Mouse (Mus musculus): ENCODE data around the gene Bora. TPM values are rescaled to one million over a fixed set of nuclear protein-coding genes. Genes with fewer than 3 reads are reported as not detected.
A peak's percentile ranks its signal among the peaks of the same experiment; 100 is the strongest.
"Not testable (repeated sequence)": the region's sequence is repeated elsewhere in the genome, so short reads cannot be mapped to it uniquely, and the experiment has no call there.

Bora gene
- 1 to 10 TPM; 1.5 to 1.6 TPM for total RNA-seq (2021)
- long read RNA-seq, partial matches to known transcripts = 0 of 1 reads
- long read RNA-seq, other reads (novel, unspliced or antisense) = 0 of 1 reads

DNA sequence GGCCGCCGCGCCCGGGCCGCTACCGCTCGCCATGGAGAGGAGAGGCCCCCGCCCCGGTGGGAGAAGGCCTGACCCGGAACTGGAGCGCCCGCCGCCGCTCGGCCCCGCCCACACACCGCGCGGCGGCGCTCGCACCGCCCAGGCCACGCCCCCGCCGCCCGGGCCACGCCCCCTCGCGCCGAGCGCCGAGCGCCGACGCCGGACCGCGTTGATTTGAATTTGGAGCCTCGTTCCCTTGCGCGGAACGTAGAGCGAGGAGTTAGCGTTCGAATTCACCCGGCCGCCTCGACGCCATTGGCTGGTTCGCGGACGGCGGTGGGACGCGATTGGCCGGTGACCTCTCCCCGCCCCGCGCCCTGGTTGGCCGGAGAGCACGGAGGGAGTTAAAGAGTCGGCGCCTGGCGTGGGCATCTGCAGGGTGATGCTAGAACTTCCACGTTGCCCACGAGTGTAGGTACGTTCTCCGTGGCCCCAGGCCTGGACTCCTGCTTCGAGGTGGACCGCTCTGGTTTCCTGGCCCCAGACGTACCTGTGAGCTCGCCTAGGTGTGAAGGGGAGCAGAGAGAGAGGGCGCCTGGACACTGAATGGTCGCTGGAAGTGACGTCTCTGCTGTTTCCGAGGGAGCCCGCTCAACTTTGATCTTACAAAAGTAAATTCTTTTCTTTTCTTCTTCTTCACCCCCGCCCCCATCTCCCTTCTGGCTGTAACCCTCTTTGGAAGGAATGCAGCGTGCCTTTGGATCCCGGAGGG lies at the start of gene Bora, which contains the start of gene Mzt1:
Gene Bora (plus strand): TSS at position 192 of the 751 bp plus-strand sequence.
Gene Mzt1 (minus strand): TSS at position 104 of the 751 bp plus-strand sequence.
- peak; percentile 85 to 92 for DNase-seq (ENCODE audit: low spot score in 2 of 2)

- no peak for DNase-seq (ENCODE audit: low spot score in 2 of 2)
These were observed 35.6 kb upstream of the Bora start for GRCm38 (mm10) chr14:99010224-99010919.

DNA sequence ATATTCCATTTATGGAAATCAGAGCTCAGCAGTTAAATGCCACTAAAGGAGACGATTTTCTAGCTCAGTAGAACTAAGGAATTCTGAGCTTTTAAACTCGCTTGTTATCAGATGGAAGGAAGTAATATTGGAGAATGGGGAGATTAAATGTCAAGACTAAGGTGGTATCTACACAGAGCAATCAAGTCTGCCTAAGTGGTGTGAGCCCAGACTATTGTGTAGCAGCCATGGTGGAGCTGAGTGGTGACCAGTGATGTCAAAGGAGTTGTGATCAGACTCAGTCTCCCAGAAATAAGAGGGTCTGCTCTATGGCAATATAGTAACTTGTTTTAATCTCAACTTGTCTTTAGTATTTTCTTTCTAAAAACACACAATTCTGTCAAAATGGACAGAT lies 35.1 kb upstream of the Bora start:
- no peak for DNase-seq (ENCODE audit: low spot score in 2 of 2)

DNA sequence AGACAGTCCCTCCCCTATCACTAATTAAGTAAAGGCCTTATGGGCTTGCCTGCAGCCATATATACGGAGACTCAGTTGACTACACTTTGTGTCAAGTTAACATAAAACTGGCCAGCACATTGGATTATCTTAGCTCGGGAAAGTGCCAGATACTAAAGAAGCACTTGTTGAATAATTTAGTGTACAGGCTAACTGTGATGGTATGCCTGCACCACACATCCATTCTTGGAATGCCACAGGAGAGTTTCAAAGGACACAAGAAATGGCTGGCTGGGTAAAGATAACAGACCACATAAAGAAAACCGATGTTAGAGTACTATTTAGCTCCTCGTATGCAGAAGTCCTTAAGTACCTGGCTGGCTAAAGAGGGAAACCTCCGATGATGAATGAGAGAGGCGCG lies 27.3 kb upstream of the Bora start:
- no peak for DNase-seq (ENCODE audit: low spot score in 2 of 2)

- no peak for DNase-seq (ENCODE audit: low spot score in 2 of 2)
These were observed 26.8 kb upstream of the Bora start for GRCm38 (mm10) chr14:99019136-99019808.

DNA sequence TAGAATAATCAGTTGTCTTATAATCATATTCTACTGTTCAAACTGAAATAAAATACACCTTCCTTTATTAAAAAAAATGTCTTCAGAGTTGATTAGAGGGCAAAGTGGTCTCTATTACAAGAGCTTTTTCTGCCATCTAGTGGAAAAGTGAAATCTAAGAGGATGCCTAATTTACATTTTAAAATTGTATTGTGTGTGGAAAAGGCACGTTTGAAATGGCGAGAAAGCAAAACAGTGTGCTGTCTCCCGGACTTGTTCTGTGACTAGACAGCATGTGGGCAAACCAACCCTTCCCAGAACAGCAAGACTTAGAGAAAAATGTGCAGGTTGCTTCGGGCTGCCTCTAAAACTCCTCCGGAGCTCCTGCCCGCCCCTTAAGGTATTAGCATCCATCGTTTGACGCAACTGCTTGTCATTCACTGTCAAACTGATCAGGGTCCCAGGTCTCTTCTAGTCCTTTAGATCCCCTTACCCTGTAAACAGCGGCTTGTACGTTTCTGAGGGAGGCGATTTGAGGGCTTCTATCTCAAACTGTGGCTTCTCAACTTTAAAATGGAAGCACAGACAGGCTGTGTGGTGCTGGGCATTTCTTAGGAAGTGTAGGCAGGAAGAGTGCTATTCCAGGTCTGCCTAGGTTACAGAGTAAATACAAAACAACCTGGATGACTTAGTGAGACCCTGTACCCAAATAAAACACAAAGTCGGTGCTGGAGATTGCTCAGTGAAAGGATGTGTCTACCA lies 23.5 kb upstream of the Bora start:
- no peak for DNase-seq (ENCODE audit: low spot score in 2 of 2)

GRCm38 (mm10) chr14:99029987-99030386 lies 16.0 kb upstream of the Bora start:
- no peak for DNase-seq (ENCODE audit: low spot score in 2 of 2)

- DNase-seq (ENCODE audit: low spot score in 2 of 2) = no peak
These were observed 14.6 kb upstream of the Bora start for GRCm38 (mm10) chr14:99031337-99031873.

DNA sequence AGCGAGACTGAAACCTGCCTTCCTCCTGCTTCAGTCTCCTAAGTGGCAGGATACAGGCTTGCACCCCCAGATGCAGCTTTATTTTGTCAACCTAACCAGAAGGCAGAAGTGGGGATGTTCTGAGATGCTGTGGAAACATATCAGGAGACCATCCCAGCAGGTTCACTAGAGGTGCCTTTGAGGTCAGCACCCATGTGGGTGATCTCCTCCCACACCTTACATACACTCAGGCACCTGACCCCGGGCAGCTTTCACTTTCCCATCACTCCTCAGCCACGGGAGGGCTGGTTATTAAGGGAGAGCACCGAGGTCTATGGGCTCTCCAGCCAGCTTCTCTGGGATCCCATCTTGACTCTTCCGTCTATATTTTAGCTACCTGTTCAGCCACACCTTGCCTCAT lies 13.4 kb upstream of the Bora start:
- DNase-seq (ENCODE audit: low spot score in 2 of 2) = no peak

- not testable (repeated sequence) for DNase-seq (ENCODE audit: low spot score in 2 of 2)
These were observed 11.2 kb upstream of the Bora start for GRCm38 (mm10) chr14:99034851-99035250.

DNA sequence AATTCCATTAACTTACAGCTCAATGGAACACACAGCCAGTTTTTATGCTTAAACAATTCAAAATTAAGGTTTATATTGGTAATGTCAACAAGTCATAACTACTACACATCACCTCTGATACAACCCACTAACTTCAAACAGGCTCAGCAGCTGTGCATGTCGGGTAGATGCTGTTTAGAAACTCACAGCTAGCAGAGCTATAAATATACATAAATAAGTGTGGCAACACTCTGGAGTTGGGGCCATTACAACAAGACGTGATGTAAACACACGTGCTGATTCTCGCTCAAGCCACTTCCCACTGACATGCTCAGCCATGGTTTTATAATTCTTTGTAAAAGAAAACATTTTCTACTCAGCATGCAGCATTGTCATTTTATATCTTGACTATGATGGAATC lies 10.0 kb upstream of the Bora start:
- no peak for DNase-seq (ENCODE audit: low spot score in 2 of 2)

DNA sequence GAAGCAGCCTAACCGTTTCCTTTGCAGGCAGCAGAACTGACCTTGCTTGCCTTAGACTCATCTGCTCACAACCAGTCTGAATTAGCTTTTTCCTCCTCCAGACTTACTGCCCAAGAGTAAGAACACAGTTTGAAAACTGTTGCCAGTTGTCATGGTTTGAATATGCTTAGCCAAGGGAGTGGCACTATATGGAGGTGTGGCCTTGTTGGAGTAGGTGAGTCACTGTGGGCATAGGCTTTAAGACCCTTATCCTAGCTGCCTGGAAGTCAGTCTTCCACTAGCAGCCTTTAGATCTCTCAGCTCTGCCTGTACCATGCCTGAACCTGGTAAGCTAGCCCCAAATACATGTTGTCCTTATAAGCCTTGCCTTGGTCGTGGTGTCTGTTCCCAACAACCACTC lies 8.3 kb upstream of the Bora start:
- DNase-seq (ENCODE audit: low spot score in 2 of 2) = no peak

GRCm38 (mm10) chr14:99039308-99039707 lies 6.7 kb upstream of the Bora start:
- DNase-seq (ENCODE audit: low spot score in 2 of 2) = not testable (repeated sequence)

DNA sequence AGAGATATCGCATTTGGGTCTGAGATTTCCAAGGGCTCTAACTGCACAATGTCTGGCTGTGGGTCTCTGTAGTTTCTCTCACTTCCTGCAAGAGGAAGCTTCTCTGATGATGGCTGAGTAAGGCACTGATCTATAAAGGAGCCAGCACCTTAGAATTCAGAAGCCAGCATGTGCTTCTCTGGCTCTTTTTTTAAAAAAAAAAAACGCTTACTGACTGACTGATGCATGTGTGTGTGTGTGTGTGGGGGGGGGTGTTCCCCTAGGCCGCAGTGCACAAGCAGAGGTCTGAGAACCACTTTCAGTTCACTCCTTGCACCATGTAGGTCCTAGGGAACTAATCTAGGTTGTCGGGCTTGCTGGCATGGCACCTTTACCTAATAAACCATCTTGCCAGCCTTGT lies 4.6 kb upstream of the Bora start:
- DNase-seq (ENCODE audit: low spot score in 2 of 2) = no peak

DNA sequence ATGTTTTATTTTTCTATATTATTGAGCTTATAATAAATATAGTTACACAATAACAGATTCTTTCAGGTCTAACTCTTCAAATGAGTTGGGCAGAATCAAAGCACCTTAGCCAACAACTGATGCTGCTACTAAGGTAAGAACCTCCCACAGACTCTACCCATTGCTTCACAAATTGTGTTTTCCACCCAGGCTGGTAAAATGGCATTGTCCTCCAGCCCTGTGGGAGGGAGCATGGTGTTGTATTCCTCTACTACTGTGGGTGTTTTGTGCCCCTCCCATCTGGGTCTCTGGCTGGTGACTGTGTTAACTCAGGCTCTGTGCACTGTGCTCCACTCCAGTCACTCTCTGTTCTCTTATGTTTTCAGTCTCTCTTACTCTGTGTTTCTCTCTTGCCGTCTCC lies 2.5 kb upstream of the Bora start:
- DNase-seq (ENCODE audit: low spot score in 2 of 2) = peak in 1 of 2 experiments; percentile 57

DNA sequence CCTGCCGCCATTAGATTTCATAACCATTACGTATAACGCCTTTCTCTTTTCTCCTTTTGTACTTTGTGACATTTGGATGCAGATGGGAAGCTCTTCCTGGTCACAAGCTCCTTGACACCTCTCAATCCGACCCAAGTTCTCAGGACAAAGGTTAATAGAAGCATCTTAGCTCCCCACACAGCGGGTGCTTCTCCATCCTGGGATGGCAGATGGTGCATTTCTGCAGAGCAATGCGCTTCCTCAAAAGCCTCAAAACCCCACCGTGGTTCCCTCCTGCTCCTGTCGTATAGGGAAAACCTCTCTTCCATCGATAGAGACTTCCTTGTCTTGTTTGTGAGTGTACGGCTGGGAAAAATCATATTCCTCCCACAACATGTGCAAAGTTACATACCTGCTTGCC lies 1.9 kb upstream of the Bora start:
- no peak for DNase-seq (ENCODE audit: low spot score in 2 of 2)

GRCm38 (mm10) chr14:99044718-99045117 lies 1.3 kb upstream of the Bora start:
- no peak for DNase-seq (ENCODE audit: low spot score in 2 of 2)

DNA sequence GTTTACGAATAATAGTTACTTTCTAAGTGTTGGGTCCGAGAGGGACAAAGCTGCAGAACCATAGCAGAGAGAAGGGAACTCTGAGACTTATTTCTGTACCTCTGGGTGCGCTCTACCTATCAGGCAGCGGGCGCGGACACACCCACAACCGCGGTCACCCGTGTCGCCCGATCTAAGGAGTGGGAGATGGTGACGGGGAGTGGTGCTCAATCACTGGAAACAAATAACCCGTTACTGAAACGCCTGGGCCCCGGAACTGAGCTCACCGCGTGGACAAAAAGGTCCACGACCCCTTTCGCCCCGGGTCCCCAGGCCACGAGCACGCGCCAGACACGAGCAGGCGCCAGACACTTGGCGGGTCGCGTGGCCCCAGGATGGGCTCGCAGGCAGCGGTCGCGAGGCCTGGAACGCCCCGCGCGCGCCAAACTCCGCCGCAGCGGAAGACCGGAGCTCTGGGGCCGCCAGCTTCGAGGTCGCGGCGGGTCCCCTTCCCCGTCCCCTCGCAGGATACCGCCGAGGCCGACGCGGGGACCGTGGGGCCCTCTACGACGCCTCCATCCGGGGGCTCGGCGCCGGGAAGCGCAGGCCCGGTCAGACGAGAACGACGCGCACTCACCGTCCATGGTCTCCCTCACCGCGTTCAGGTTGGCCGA lies 518 bp upstream of the Bora start:
- no peak for DNase-seq (ENCODE audit: low spot score in 2 of 2)

GRCm38 (mm10) chr14:99046782-99047181 lies 760 bp downstream of the Bora start:
- no peak for DNase-seq (ENCODE audit: low spot score in 2 of 2)

GRCm38 (mm10) chr14:99058959-99059586 lies 13.1 kb downstream of the Bora start:
- no peak for DNase-seq (ENCODE audit: low spot score in 2 of 2)
